Mouse (Mus musculus): ENCODE measurements around the gene Sf3b3.

The Sf3b3 gene

GRCm38 (mm10) chr8:110846405-110847170, at the start of gene Sf3b3, which contains the start of gene Cog4:
TSS of gene Sf3b3 (minus strand) at chr8:110846787.
TSS of gene Cog4 (plus strand) at chr8:110846600.
- Histone ChIP-seq H3K27me3 (ENCODE audit: control insufficient read depth, insufficient read depth, low read length, poor library complexity, severe bottlenecking) (no peaks in the 10 kb centered on the region), H3K36me3 (ENCODE audit: control insufficient read depth, insufficient read depth, low read length, poor library complexity, severe bottlenecking) (peaks cover 17% of the 10 kb centered on the region)
- DNase-seq (ENCODE audit: low read depth, low spot score): peak; percentile 92

DNA sequence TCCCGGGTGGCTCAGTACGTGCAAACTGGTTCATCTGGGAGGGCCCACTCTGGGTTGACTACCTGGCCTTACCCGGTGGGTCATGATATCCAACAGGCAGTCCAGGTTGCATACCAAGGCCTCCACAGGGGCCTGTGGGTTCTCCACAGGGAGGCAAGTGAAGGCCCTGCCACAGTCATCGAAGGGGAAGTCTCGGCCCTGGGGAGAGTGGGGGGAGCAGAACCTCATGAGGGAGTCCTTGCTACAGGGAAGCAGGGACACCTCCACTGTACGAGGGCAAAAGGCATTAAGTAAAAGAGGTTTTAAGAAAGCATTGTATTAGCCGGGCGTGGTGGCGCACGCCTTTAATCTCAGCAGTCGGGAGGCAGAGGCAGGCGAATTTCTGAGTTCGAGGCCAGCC, 49.2 kb upstream of the Sf3b3 start:
- Histone ChIP-seq H3K36me3 (ENCODE audit: control insufficient read depth, insufficient read depth, low read length, poor library complexity, severe bottlenecking) (no peaks in the 10 kb centered on the region), H3K27me3 (ENCODE audit: control insufficient read depth, insufficient read depth, low read length, poor library complexity, severe bottlenecking) (no peaks in the 10 kb centered on the region)

GRCm38 (mm10) chr8:110895254-110895653, 48.7 kb upstream of the Sf3b3 start:
- no peaks in the 10 kb centered on the region for H3K36me3 ChIP-seq (ENCODE audit: control insufficient read depth, insufficient read depth, low read length, poor library complexity, severe bottlenecking)
- no peaks in the 10 kb centered on the region for H3K27me3 ChIP-seq (ENCODE audit: control insufficient read depth, insufficient read depth, low read length, poor library complexity, severe bottlenecking)
- DNase-seq (ENCODE audit: low read depth, low spot score): no peak

More for the DNA sequence above, 49.2 kb upstream of the Sf3b3 start:
- DNase-seq (ENCODE audit: low read depth, low spot score): no peak

DNA sequence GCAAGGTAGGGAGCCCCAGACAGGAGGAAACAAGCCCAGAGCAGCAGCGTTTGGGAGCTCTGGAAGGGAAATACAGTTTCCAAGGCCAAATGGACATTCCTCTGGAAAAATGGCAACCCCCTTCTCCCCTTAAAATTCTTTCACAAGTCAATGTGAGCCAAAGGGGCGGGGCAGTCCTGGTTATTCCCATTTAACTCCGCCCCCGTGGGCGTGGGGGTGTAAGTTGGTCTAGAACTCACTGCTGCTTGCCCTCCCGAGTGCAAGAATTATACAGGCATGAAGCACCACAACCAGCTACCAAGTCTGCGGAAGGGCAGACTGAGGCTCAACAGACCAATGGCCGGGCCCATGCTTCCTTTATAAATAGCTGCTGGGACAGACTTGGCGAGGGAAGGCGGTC, 48.3 kb upstream of the Sf3b3 start:
- H3K27me3 ChIP-seq (ENCODE audit: control insufficient read depth, insufficient read depth, low read length, poor library complexity, severe bottlenecking): no peaks in the 10 kb centered on the region
- no peak for DNase-seq (ENCODE audit: low read depth, low spot score)
- no peaks in the 10 kb centered on the region for H3K36me3 ChIP-seq (ENCODE audit: control insufficient read depth, insufficient read depth, low read length, poor library complexity, severe bottlenecking)

DNA sequence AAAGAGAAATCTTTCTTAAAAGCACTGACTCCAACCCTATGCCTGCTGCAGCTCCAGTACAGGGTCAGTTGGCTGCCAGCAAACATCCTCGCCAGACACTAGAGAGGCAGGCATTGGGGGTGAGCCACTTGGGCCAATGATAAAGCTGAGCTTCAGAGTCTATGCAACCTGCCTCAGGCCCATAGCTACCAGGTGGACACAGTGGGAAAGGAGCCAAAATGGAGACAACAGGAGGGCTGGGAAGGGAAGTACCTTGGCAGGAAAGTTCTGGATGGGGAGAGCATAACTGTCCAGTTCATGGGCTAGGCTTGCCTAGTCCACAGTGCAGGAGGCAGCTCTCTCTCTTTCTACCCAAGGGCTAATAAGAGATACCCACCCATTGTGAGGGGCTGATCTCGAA, 46.3 kb upstream of the Sf3b3 start:
- no peaks in the 10 kb centered on the region; the same call in 1 of the 2 replicates for H3K36me3 ChIP-seq (ENCODE audit: control insufficient read depth, insufficient read depth, low read length, poor library complexity, severe bottlenecking)
- DNase-seq (ENCODE audit: low read depth, low spot score): no peak
- H3K27me3 ChIP-seq (ENCODE audit: control insufficient read depth, insufficient read depth, low read length, poor library complexity, severe bottlenecking): no peaks in the 10 kb centered on the region

DNA sequence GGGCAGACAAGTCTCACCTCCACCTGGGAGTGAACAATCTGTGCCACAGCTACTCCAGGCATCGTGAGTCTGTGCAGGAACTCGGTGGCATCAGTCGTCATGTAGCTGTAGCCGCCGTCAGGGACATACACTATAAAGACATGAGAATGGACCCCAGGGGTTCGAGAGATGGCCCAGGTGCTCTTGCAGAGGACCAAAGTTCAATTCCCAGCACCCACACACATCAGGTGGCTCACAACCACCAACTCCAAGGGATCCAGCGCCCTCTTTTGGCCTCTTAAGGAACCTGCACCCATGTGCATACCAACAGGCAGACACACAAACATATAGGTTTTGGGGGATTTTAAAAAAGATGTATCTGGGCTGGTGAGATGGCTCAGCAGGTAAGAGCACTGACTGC, 45.5 kb upstream of the Sf3b3 start:
- no peaks in the 10 kb centered on the region for H3K27me3 ChIP-seq (ENCODE audit: control insufficient read depth, insufficient read depth, low read length, poor library complexity, severe bottlenecking)
- no peaks in the 10 kb centered on the region; the same call in 1 of the 2 replicates for H3K36me3 ChIP-seq (ENCODE audit: control insufficient read depth, insufficient read depth, low read length, poor library complexity, severe bottlenecking)
- DNase-seq (ENCODE audit: low read depth, low spot score): no peak

DNA sequence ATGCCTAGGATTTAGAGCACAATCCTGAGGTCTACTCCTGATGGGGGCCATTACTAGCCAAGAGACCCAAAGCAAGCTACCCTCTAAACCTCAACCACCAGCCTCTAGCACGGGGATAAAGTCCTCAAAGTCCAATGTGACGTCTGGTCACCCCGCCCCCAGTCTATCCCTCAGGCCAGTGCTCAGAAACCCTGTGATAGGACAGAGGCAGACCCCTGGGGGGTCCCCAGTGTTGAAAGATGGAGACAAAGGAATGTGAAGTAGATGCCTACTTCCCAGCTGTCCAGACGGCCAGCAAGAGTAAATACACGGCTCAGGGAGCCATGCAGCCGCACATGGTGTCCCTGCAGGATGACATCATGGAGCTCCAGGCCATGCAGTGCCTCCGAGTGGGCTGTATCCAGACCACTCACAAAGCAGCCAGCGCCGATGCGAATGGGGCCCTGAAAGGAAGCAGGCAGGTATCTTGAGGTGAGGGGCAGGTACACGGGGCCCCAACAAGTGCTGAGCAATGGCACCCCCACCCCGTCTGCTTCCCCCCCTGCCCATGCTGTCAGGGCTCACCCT, 43.4 kb upstream of the Sf3b3 start:
- DNase-seq (ENCODE audit: low read depth, low spot score): no peak
- Histone ChIP-seq H3K27me3 (ENCODE audit: control insufficient read depth, insufficient read depth, low read length, poor library complexity, severe bottlenecking) (no peaks in the 10 kb centered on the region), H3K36me3 (ENCODE audit: control insufficient read depth, insufficient read depth, low read length, poor library complexity, severe bottlenecking) (no peaks in the 10 kb centered on the region; the same call in 1 of the 2 replicates)

DNA sequence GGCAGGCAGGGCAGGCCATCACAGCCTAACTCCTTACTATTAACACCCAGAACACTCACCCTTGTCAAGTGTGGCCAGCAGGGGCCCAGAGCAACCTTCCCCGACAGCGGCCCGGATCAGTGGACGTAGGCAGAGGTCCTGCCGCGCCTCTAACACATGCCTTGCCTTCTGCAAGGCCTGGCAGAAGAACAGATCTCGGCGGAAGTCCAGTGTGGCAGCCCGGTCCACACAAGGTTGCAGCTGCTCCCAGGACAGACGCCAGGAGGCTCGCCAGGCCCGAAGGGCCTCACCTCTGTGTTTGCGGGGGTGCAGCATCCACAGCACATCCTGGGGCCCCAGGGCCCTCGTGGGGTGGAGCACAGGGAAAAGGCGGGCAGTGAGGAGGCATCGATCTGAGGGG, 42.3 kb upstream of the Sf3b3 start:
- no peaks in the 10 kb centered on the region for H3K27me3 ChIP-seq (ENCODE audit: control insufficient read depth, insufficient read depth, low read length, poor library complexity, severe bottlenecking)
- no peak for DNase-seq (ENCODE audit: low read depth, low spot score)
- H3K36me3 ChIP-seq (ENCODE audit: control insufficient read depth, insufficient read depth, low read length, poor library complexity, severe bottlenecking): no peaks in the 10 kb centered on the region; the same call in 1 of the 2 replicates

DNA sequence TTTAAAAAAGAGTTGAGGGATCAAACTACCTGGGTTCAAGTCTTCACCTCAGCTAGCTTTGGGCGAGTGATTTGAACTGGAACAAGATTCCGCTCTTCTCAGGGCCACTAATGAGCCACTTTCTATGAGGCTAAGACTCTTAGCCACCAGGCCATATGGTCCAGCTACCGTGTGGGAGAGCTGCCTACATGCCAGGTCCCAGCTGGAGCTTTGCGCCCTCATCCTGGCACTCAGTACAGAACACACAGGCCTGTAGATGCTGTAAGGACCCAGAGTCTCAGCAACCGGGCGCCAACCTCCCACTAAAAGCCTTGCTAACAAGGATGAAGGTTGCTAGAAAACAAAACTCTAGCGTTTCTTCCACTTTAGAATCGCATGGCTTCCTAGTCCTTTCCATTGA, 41.9 kb upstream of the Sf3b3 start:
- no peaks in the 10 kb centered on the region for H3K27me3 ChIP-seq (ENCODE audit: control insufficient read depth, insufficient read depth, low read length, poor library complexity, severe bottlenecking)
- no peak for DNase-seq (ENCODE audit: low read depth, low spot score)
- H3K36me3 ChIP-seq (ENCODE audit: control insufficient read depth, insufficient read depth, low read length, poor library complexity, severe bottlenecking): no peaks in the 10 kb centered on the region; the same call in 1 of the 2 replicates

- no peaks in the 10 kb centered on the region for H3K27me3 ChIP-seq (ENCODE audit: control insufficient read depth, insufficient read depth, low read length, poor library complexity, severe bottlenecking)
- no peak for DNase-seq (ENCODE audit: low read depth, low spot score)
These were observed 41.0 kb upstream of the Sf3b3 start for GRCm38 (mm10) chr8:110887551-110887950.

DNA sequence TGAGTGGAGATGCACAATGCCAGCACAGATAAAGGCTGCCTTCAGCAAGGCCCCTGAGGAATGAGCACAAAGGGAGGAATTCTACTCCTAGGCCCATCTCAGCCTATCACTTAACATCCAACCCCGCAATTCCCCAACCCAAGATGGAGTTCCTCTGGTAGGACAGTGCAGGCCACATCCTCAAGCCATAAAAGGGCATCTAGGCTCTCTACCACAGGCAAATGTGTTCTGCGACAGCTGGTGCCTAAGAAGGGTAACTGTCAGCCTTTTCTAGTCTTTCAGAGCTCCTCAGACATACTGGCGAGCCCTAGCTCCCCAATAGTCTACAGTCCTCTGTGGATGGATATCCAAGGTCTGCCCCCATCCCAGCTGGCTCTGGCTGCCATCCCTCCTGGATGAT, 40.0 kb upstream of the Sf3b3 start:
- H3K27me3 ChIP-seq (ENCODE audit: control insufficient read depth, insufficient read depth, low read length, poor library complexity, severe bottlenecking): no peaks in the 10 kb centered on the region
- DNase-seq (ENCODE audit: low read depth, low spot score): no peak
- H3K36me3 ChIP-seq (ENCODE audit: control insufficient read depth, insufficient read depth, low read length, poor library complexity, severe bottlenecking): peaks cover 2% of the 10 kb centered on the region; the same call in 1 of the 2 replicates

More at GRCm38 (mm10) chr8:110887551-110887950, 41.0 kb upstream of the Sf3b3 start:
- H3K36me3 ChIP-seq (ENCODE audit: control insufficient read depth, insufficient read depth, low read length, poor library complexity, severe bottlenecking): no peaks in the 10 kb centered on the region; the same call in 1 of the 2 replicates

DNA sequence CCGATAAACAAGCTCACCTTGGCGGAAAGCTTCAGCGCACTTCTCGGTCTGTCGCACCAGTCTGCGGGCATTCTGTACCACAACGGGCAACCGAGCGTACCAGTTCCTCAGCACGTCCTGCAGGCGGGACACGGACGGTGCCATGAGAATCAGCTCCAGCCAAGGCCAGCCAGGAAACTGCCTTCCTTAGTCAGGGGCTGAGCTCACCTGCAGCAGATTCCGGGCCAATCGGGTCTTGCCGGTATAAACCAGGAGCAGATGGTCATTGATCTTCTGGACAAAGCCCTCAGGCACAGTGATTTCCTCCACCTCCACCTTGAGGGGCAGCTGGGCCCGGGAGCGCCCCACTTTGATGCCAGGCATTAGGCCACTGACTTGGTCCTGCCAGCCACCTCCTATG, 37.2 kb upstream of the Sf3b3 start:
- no peaks in the 10 kb centered on the region for H3K27me3 ChIP-seq (ENCODE audit: control insufficient read depth, insufficient read depth, low read length, poor library complexity, severe bottlenecking)
- peak; percentile 10 for DNase-seq (ENCODE audit: low read depth, low spot score)
- H3K36me3 ChIP-seq (ENCODE audit: control insufficient read depth, insufficient read depth, low read length, poor library complexity, severe bottlenecking): peaks cover 7% of the 10 kb centered on the region

GRCm38 (mm10) chr8:110881741-110882310, 35.2 kb upstream of the Sf3b3 start:
- no peaks in the 10 kb centered on the region for H3K27me3 ChIP-seq (ENCODE audit: control insufficient read depth, insufficient read depth, low read length, poor library complexity, severe bottlenecking)
- DNase-seq (ENCODE audit: low read depth, low spot score): no peak
- H3K36me3 ChIP-seq (ENCODE audit: control insufficient read depth, insufficient read depth, low read length, poor library complexity, severe bottlenecking): peaks cover 10% of the 10 kb centered on the region

- no peaks in the 10 kb centered on the region for H3K27me3 ChIP-seq (ENCODE audit: control insufficient read depth, insufficient read depth, low read length, poor library complexity, severe bottlenecking)
- H3K36me3 ChIP-seq (ENCODE audit: control insufficient read depth, insufficient read depth, low read length, poor library complexity, severe bottlenecking): peaks cover 15% of the 10 kb centered on the region
- no peak for DNase-seq (ENCODE audit: low read depth, low spot score)
These were observed 31.3 kb upstream of the Sf3b3 start for GRCm38 (mm10) chr8:110877862-110878261.

GRCm38 (mm10) chr8:110870501-110870900, 23.9 kb upstream of the Sf3b3 start:
- Histone ChIP-seq H3K36me3 (ENCODE audit: control insufficient read depth, insufficient read depth, low read length, poor library complexity, severe bottlenecking) (peaks cover 4% of the 10 kb centered on the region), H3K27me3 (ENCODE audit: control insufficient read depth, insufficient read depth, low read length, poor library complexity, severe bottlenecking) (no peaks in the 10 kb centered on the region)
- DNase-seq (ENCODE audit: low read depth, low spot score): no peak
